Mouse (Mus musculus) gastrocnemius, adult 8-10 months (tissue): ENCODE data around the gene Jph3. TPM values are rescaled to one million over a fixed set of nuclear protein-coding genes. Genes with fewer than 3 reads are reported as not detected.

Source experiments
- DNase-seq, 2 experiments: peaks; one replicate each; pipeline ENCODE4 v3.0.0; 2022; ENCODE audit warnings: low spot score in 2 of 2
- total RNA-seq, 4 experiments: library from RNA; stranded (reverse); gene quantifications; 2 replicates each; pipeline ENCODE4 v1.2.4; 2022

Gene Jph3
- total RNA-seq, 4 experiments from 2014 or later: not detected

- DNase-seq: no peak
Measured at GRCm38 (mm10) chr8:121829777-121830362, 100.4 kb downstream of the Jph3 start.

- DNase-seq: no peak
Measured at GRCm38 (mm10) chr8:121832061-121832460, 102.6 kb downstream of the Jph3 start.

GRCm38 (mm10) chr8:121832503-121832902 lies 103.1 kb downstream of the Jph3 start:
- peak; percentile 26 to 42 for DNase-seq

DNA sequence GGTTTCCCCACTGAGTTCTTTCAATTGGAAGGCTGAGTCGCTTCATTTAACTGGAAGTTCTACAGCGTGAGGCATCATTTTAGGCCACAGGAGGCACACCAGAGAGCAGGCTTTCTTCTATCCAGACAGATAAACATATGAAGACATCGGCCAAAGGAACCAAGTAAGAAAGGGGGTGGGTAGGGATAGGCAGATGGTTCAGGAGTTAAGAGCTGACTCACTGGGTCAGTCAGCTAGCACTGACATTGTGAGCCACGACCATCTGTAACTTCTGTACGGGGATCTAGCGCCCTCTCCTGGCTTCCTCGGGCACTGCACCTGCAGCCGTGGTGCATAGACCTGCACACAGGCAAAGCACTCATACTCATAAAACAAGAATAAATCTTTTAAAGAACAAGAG lies 111.8 kb downstream of the Jph3 start:
- DNase-seq: no peak

DNA sequence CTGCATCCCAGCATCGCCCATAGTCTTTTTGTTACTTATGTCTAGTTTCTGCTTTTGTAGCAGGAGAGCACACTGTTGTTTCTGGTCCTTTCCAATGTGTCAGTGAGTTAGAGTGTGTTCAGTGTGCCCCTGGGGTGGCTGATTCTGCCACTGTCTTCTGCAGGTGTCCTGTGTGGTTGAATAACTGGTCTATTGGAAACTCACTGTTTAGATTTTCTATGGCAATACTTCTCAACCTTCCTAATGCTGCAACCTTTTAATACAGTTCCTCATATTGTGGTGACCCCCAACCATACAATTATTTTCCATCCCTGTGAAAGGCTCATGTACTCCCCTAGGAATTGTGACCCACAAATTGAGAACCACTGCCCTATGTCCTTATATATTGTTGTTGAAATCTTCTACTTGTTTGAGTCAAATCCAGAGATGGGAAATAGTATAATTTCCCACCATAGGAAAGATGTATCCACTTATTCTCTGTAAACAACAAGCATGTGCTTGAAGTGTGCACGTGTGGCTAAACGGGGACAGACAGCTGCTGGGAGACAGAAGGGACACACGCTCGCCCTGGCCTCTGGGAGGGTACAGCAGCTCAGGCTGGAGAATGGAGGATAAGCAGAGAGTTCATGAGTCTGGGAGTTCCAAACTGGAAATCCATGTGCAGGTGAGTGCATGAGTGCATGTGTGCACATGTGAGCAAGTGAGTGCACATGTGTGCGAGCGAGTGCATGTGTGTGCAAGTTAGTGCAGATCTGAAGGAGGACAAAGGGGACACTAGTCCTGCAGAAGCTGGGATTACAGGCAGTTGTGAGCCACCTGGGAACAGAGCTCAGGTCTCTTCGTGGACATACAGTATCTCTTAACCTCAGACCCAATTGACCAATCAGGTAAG lies 112.9 kb downstream of the Jph3 start:
- no peak for DNase-seq

- no peak for DNase-seq
Measured at GRCm38 (mm10) chr8:121843184-121843733, 113.8 kb downstream of the Jph3 start.

Other genes with a start within 250 kb of the Jph3 start
- not detected for gene 1700018B08Rik, start 185.3 kb upstream of the Jph3 start, total RNA-seq
- 100 to 1,000 TPM; 141 to 254 (median 161) TPM for gene Fbxo31, start 150.8 kb upstream of the Jph3 start, total RNA-seq
- 100 to 1,000 TPM; 163 to 207 (median 201) TPM for gene Map1lc3b, start 139.3 kb upstream of the Jph3 start, total RNA-seq
- gene Zcchc14, start 76.7 kb upstream of the Jph3 start, total RNA-seq: 10 to 100 TPM; 14.2 to 19.2 (median 15.7) TPM
- gene Klhdc4, start 99.9 kb downstream of the Jph3 start, total RNA-seq: 10 to 100 TPM in 3 of 4 experiments, 1 to 10 TPM in 1; 9.9 to 12.4 (median 11.0) TPM
- 1 to 10 TPM in 3 of 4 experiments, under 1 TPM in 1; 0.77 to 1.4 (median 1.2) TPM for gene Slc7a5, start 178.1 kb downstream of the Jph3 start, total RNA-seq
- gene Car5a, start 215.3 kb downstream of the Jph3 start, total RNA-seq: not detected
- gene Banp, start 220.1 kb downstream of the Jph3 start, total RNA-seq: 10 to 100 TPM in 1 of 4 experiments, 1 to 10 TPM in 3; 5.4 to 16.0 (median 6.3) TPM